Mouse (Mus musculus) CH12.LX (cell line): ENCODE results near the gene Dnajc7. TPM values are rescaled to one million over a fixed set of nuclear protein-coding genes. Genes with fewer than 3 reads are reported as not detected.

Experiments used
- DNase-seq: peaks from one replicate; pipeline ENCODE4 v3.0.0-alpha.2; 2013; ENCODE audit errors: extremely low read depth
- H3K27ac ChIP-seq: 2 replicates; pipeline ENCODE4 v1.5.1; 2012; ENCODE audit warnings: low read depth, mild to moderate bottlenecking, control low read depth, moderate library complexity; ENCODE audit not compliant: insufficient read depth
- H3K27me3 ChIP-seq: replicated peaks from 2 replicates; pipeline ENCODE3; 2012; ENCODE audit warnings: inconsistent platforms
- H3K36me3 ChIP-seq, 2 experiments: replicated peaks in 1 of 2; 2 replicates each; pipeline versions ENCODE3 to v1.6.1; 2012; ENCODE audit warnings: inconsistent platforms in 1 of 2, low read length in 1 of 2, mild to moderate bottlenecking in 1 of 2, mixed read lengths in 1 of 2, moderate library complexity in 1 of 2; ENCODE audit not compliant: control insufficient read depth in 1 of 2, insufficient read depth in 1 of 2
- H3K4me1 ChIP-seq, 2 experiments: 2 replicates each; pipeline ENCODE4 v1.6.1; 2012; ENCODE audit warnings: inconsistent platforms in 1 of 2, moderate library complexity in 1 of 2; ENCODE audit not compliant: insufficient read depth in 2 of 2, control insufficient read depth in 1 of 2
- H3K4me2 ChIP-seq: 2 replicates; pipeline ENCODE4 v1.6.1; 2012; ENCODE audit warnings: low read depth, mild to moderate bottlenecking, control low read depth; ENCODE audit not compliant: poor library complexity, insufficient read depth, severe bottlenecking
- H3K4me3 ChIP-seq, 3 experiments: fragments of 150-350 bp in 1 of 3; sonication (generic) in 1 of 3; replicated peaks in 1 of 3; 2 replicates each; pipeline versions ENCODE3 to v1.5.1; 2011 to 2012; ENCODE audit warnings: low read depth in 2 of 3, low read length in 2 of 3, mild to moderate bottlenecking in 2 of 3, moderate library complexity in 2 of 3, control low read depth in 1 of 3, improper control_type of control experiment in 1 of 3, inconsistent platforms in 1 of 3, mixed read lengths in 1 of 3; ENCODE audit not compliant: poor library complexity in 1 of 3
- H3K79me2 ChIP-seq: replicated peaks from 2 replicates; pipeline ENCODE4 v1.6.1; 2012; ENCODE audit warnings: mild to moderate bottlenecking, moderate library complexity; ENCODE audit not compliant: control insufficient read depth, poor library complexity, insufficient read depth, severe bottlenecking; ENCODE audit errors: extremely low read depth
- H3K9ac ChIP-seq: 2 replicates; pipeline ENCODE4 v1.6.1; 2012; ENCODE audit warnings: low read depth, mild to moderate bottlenecking, control low read depth, moderate library complexity; ENCODE audit not compliant: insufficient read depth
- H3K9me3 ChIP-seq: replicated peaks from 2 replicates; pipeline ENCODE3; 2012; ENCODE audit warnings: low read length, inconsistent platforms, mixed read lengths
- BHLHE40 ChIP-seq: IDR thresholded peaks from 2 replicates; pipeline ENCODE4 v1.6.1; 2011; ENCODE audit warnings: mild to moderate bottlenecking, low read depth, low read length, improper control_type of control experiment
- CHD1 ChIP-seq: IDR thresholded peaks from 2 replicates; pipeline ENCODE4 v1.6.1; 2012; ENCODE audit warnings: low read depth, low read length, improper control_type of control experiment, inconsistent platforms
- CHD2 ChIP-seq: IDR thresholded peaks from 2 replicates; pipeline ENCODE4 v1.6.1; 2011; ENCODE audit warnings: low read length, improper control_type of control experiment
- CTCF ChIP-seq, 2 experiments: IDR thresholded peaks in 1 of 2; conservative IDR thresholded peaks in 1 of 2; 2 replicates each; pipeline ENCODE4 v1.5.1; 2011 to 2012; ENCODE audit warnings: low read depth in 2 of 2, low read length in 2 of 2, improper control_type of control experiment in 1 of 2, inconsistent platforms in 1 of 2, mild to moderate bottlenecking in 1 of 2, moderate library complexity in 1 of 2
- E2F4 ChIP-seq: IDR thresholded peaks from 2 replicates; pipeline ENCODE4 v1.6.1; 2011; ENCODE audit warnings: low read depth, low read length, improper control_type of control experiment; ENCODE audit not compliant: insufficient replicate concordance
- ELF1 ChIP-seq: IDR thresholded peaks from 2 replicates; pipeline ENCODE4 v1.6.1; 2014; ENCODE audit warnings: low read depth, mild to moderate bottlenecking, inconsistent platforms, low read length, improper control_type of control experiment
- EP300 ChIP-seq: IDR thresholded peaks from 2 replicates; pipeline ENCODE4 v1.6.1; 2011; ENCODE audit warnings: low read length, improper control_type of control experiment
- ETS1 ChIP-seq: conservative IDR thresholded peaks from 2 replicates; pipeline ENCODE4 v1.6.1; 2012; ENCODE audit warnings: low read depth, mild to moderate bottlenecking, inconsistent platforms, low read length, improper control_type of control experiment, moderate library complexity
- HCFC1 ChIP-seq: IDR thresholded peaks from 2 replicates; pipeline ENCODE4 v1.6.1; 2012; ENCODE audit warnings: low read depth, mild to moderate bottlenecking, inconsistent platforms, low read length, improper control_type of control experiment
- IRF4 ChIP-seq: IDR thresholded peaks from 2 replicates; pipeline ENCODE4 v1.6.1; 2014; ENCODE audit warnings: low read depth, mild to moderate bottlenecking, inconsistent platforms, low read length, improper control_type of control experiment
- JUN ChIP-seq: IDR thresholded peaks from 2 replicates; pipeline ENCODE4 v1.6.1; 2011; ENCODE audit warnings: low read depth, mild to moderate bottlenecking, low read length, improper control_type of control experiment, moderate library complexity; ENCODE audit not compliant: insufficient read depth
- JUND ChIP-seq: conservative IDR thresholded peaks from 2 replicates; pipeline ENCODE4 v1.6.1; 2011; ENCODE audit warnings: low read depth, low read length, improper control_type of control experiment
- KAT2A ChIP-seq: IDR thresholded peaks from 2 replicates; pipeline ENCODE4 v1.6.1; 2012; ENCODE audit warnings: low read length, improper control_type of control experiment, inconsistent platforms; ENCODE audit not compliant: insufficient replicate concordance
- MAFK ChIP-seq: IDR thresholded peaks from 2 replicates; pipeline ENCODE4 v1.6.1; 2011; ENCODE audit warnings: low read length, improper control_type of control experiment; ENCODE audit not compliant: insufficient replicate concordance
- MAX ChIP-seq: IDR thresholded peaks from 2 replicates; pipeline ENCODE4 v1.6.1; 2011; ENCODE audit warnings: low read length, improper control_type of control experiment
- MAZ ChIP-seq: IDR thresholded peaks from 2 replicates; pipeline ENCODE4 v1.6.1; 2012; ENCODE audit warnings: low read depth, mild to moderate bottlenecking, inconsistent platforms, low read length, improper control_type of control experiment, moderate library complexity
- MXI1 ChIP-seq: IDR thresholded peaks from 2 replicates; pipeline ENCODE4 v1.6.1; 2011; ENCODE audit warnings: mild to moderate bottlenecking, low read depth, low read length, improper control_type of control experiment
- MYC ChIP-seq: IDR thresholded peaks from 2 replicates; pipeline ENCODE4 v1.6.1; 2011; ENCODE audit warnings: low read depth, mild to moderate bottlenecking, improper control_type of control experiment, low read length
- NRF1 ChIP-seq: IDR thresholded peaks from 2 replicates; pipeline ENCODE4 v1.6.1; 2014; ENCODE audit warnings: low read depth, mild to moderate bottlenecking, inconsistent platforms, low read length, improper control_type of control experiment, moderate library complexity
- PAX5 ChIP-seq: IDR thresholded peaks from 2 replicates; pipeline ENCODE4 v1.6.1; 2012; ENCODE audit warnings: low read length, inconsistent platforms, mixed read lengths
- SIN3A ChIP-seq: IDR thresholded peaks from 2 replicates; pipeline ENCODE4 v1.6.1; 2012; ENCODE audit warnings: low read length, improper control_type of control experiment, inconsistent platforms
- SMC3 ChIP-seq: IDR thresholded peaks from 2 replicates; pipeline ENCODE4 v1.6.1; 2011; ENCODE audit warnings: low read depth, low read length, improper control_type of control experiment
- TBP ChIP-seq: conservative IDR thresholded peaks from 2 replicates; pipeline ENCODE4 v1.6.1; 2011; ENCODE audit warnings: low read depth, low read length, improper control_type of control experiment
- TCF12 ChIP-seq: IDR thresholded peaks from 2 replicates; pipeline ENCODE4 v1.6.1; 2014; ENCODE audit warnings: low read depth, mild to moderate bottlenecking, inconsistent platforms, low read length, improper control_type of control experiment
- UBTF ChIP-seq: IDR thresholded peaks from 2 replicates; pipeline ENCODE4 v1.6.1; 2012; ENCODE audit warnings: low read depth, mild to moderate bottlenecking, inconsistent platforms, low read length, improper control_type of control experiment, moderate library complexity
- USF1 ChIP-seq: IDR thresholded peaks from 2 replicates; pipeline ENCODE4 v1.6.1; 2014; ENCODE audit warnings: low read depth, mild to moderate bottlenecking, inconsistent platforms, low read length, improper control_type of control experiment
- USF2 ChIP-seq: conservative IDR thresholded peaks from 2 replicates; pipeline ENCODE4 v1.6.1; 2011; ENCODE audit warnings: low read depth, low read length, improper control_type of control experiment
- ZC3H11A ChIP-seq: IDR thresholded peaks from 2 replicates; pipeline ENCODE4 v1.6.1; 2012; ENCODE audit warnings: low read depth, mild to moderate bottlenecking, inconsistent platforms, low read length, improper control_type of control experiment
- ZKSCAN1 ChIP-seq: IDR thresholded peaks from 2 replicates; pipeline ENCODE4 v1.6.1; 2012; ENCODE audit warnings: low read depth, inconsistent platforms, low read length, improper control_type of control experiment, borderline replicate concordance
- dilution Hi-C: fragments of 300-500 bp; cut with MboI; formaldehyde crosslinking; loops from 2 replicates; pipeline ENCODE4 v1.14.3; 2020; ENCODE audit warnings: low sequenced_read_pairs; ENCODE audit not compliant: extremely low pct_unique_long_range_greater_than_20kb, extremely low pct_ligation_motif_present
- in situ Hi-C: fragments of 300-500 bp; cut with MboI; formaldehyde crosslinking; loops from 3 replicates; pipeline ENCODE4 v1.14.3; 2019; ENCODE audit warnings: low sequenced_read_pairs, low pct_ligation_motif_present, low pct_unique_long_range_greater_than_20kb, mixed read lengths
- polyA plus RNA-seq: library from polyadenylated mRNA; unstranded; fragments of >175 nt; gene quantifications from 2 replicates; pipeline ENCODE4 v1.2.1, GENCODE M21; 2012; ENCODE audit warnings: low read depth; ENCODE audit not compliant: insufficient read length
- total RNA-seq, 2 experiments: library from RNA; depleted of rRNA; stranded (reverse); fragments of 300-350 nt in 1 of 2; fragments of >200 nt in 1 of 2; gene quantifications; 2 replicates each; pipeline ENCODE4 v1.2.3; 2012 to 2014

Gene Dnajc7
- total and polyA plus RNA-seq, 3 experiments: 123 to 455 (median 249) TPM

GRCm38 (mm10) chr11:100588462-100588861 lies 31.5 kb downstream of the Dnajc7 start (continued):
- TF ChIP-seq TCF12: peak; percentile 70
- no peak for TF ChIP-seq CTCF (conservative IDR thresholded peaks at IDR 0.05 in 1 of 2, IDR thresholded peaks at IDR 0.05 in 1 of 2; ENCODE audit: low read depth in 2 of 2, low read length in 2 of 2)
- TF ChIP-seq MAFK: 0 out of 2 replicates have a peak, but pooled peaks have one; percentile 31
- peak; percentile 12; the same call in 1 of the 2 replicates for TF ChIP-seq SMC3

- no peak for DNase-seq
- peaks cover 17% of the 10 kb centered on the region for H3K79me2 ChIP-seq
- H3K9ac ChIP-seq: no peak overlapping the region
- H3K27me3 ChIP-seq: no peaks in the 10 kb centered on the region
- H3K4me1 ChIP-seq: peaks cover 56 to 96% of the 10 kb centered on the region in 2 experiments
- no peaks in the 10 kb centered on the region for H3K9me3 ChIP-seq
- dilution Hi-C loops: no loop called here
- H3K4me2 ChIP-seq: peak overlapping the region; percentile 41; the same call in 1 of the 2 replicates
- peak overlapping the region; percentile 83 for H3K27ac ChIP-seq
- H3K36me3 ChIP-seq: peaks cover 84 to 95% of the 10 kb centered on the region in 2 experiments
- no peak overlapping the region for H3K4me3 ChIP-seq
- peak; percentile 65; the same call in 1 of the 2 replicates for TF ChIP-seq CHD1
- TF ChIP-seq UBTF: 0 out of 2 replicates have a peak, but pooled peaks have one; percentile 18
- no peak for TF ChIP-seq NRF1
- TF ChIP-seq USF1: no peak
- TF ChIP-seq JUN: no peak
- TF ChIP-seq, all 38 proteins: peak for 2
- in situ Hi-C loops: no loop called here
Observed at GRCm38 (mm10) chr11:100585148-100585547, 34.8 kb downstream of the Dnajc7 start.

GRCm38 (mm10) chr11:100584561-100584961 lies 35.4 kb downstream of the Dnajc7 start:
- H3K9me3 ChIP-seq: no peaks in the 10 kb centered on the region
- H3K4me1 ChIP-seq: peaks cover 57 to 97% of the 10 kb centered on the region in 2 experiments
- H3K9ac ChIP-seq: no peak overlapping the region
- peak overlapping the region; percentile 7 to 36 (median 10) for H3K4me3 ChIP-seq
- H3K36me3 ChIP-seq: peaks cover 81 to 95% of the 10 kb centered on the region in 2 experiments
- dilution Hi-C loops (no loop called here), in situ Hi-C loops (no loop called here)
- H3K27me3 ChIP-seq: no peaks in the 10 kb centered on the region
- peak overlapping the region; percentile 83 for H3K27ac ChIP-seq
- peaks cover 18% of the 10 kb centered on the region for H3K79me2 ChIP-seq
- peak; percentile 80 for DNase-seq
- peak overlapping the region; percentile 41; the same call in 1 of the 2 replicates for H3K4me2 ChIP-seq
- TF ChIP-seq MXI1 (0 out of 2 replicates have a peak, but pooled peaks have one; percentile 54), E2F4 (no peak), HCFC1 (no peak), MAX (no peak), CHD1 (no peak), MYC (no peak; the same call in 1 of the 2 replicates), PAX5 (no peak), USF1 (no peak), ZC3H11A (no peak), NRF1 (no peak), IRF4 (peak; percentile 92), ZKSCAN1 (no peak), MAZ (peak; percentile 73; the same call in 1 of the 2 replicates), CHD2 (no peak), UBTF (no peak), JUND (no peak), KAT2A (no peak), BHLHE40 (peak; percentile 57), MAFK (no peak), TBP (peak; percentile 42; the same call in 1 of the 2 replicates), SMC3 (no peak), TCF12 (peak; percentile 97), USF2 (no peak), EP300 (peak; percentile 94), ELF1 (peak; percentile 77), ETS1 (peak; percentile 78), SIN3A (peak; percentile 76; the same call in 1 of the 2 replicates)
